Mouse (Mus musculus) hindbrain, embryonic 15.5 days (tissue): ENCODE measurements around the gene Lnx1. TPM values are rescaled to one million over a fixed set of nuclear protein-coding genes. Genes with fewer than 3 reads are reported as not detected.

Source experiments
- ATAC-seq: fragments of 200-750 bp; cut with Nextera tagmentation; 2 replicates; pipeline ENCODE4 v1.8.0; 2017; ENCODE audit warnings: low read depth, moderate number of reproducible peaks, moderate TSS enrichment; ENCODE audit not compliant: low FRiP score
- H3K27ac ChIP-seq: fragments of 300-500 bp; sonication (generic); replicated peaks from 2 replicates; pipeline ENCODE4 v1.5.1; 2015; ENCODE audit warnings: mild to moderate bottlenecking, inconsistent platforms
- H3K27me3 ChIP-seq: fragments of 300-500 bp; sonication (generic); 2 replicates; pipeline ENCODE4 v1.6.1; 2015; ENCODE audit warnings: control low read depth, inconsistent platforms
- H3K36me3 ChIP-seq: fragments of 300-500 bp; sonication (generic); 2 replicates; pipeline ENCODE4 v1.6.1; 2015; ENCODE audit warnings: control low read depth, inconsistent platforms
- H3K4me1 ChIP-seq: fragments of 300-500 bp; sonication (generic); replicated peaks from 2 replicates; pipeline ENCODE4 v1.6.1; 2015; ENCODE audit warnings: control low read depth, inconsistent platforms
- H3K4me2 ChIP-seq: fragments of 300-500 bp; sonication (generic); 2 replicates; pipeline ENCODE4 v1.6.1; 2015; ENCODE audit warnings: moderate library complexity, mild to moderate bottlenecking, inconsistent platforms
- H3K4me3 ChIP-seq: fragments of 300-500 bp; sonication (generic); 2 replicates; pipeline ENCODE4 v1.5.1; 2015; ENCODE audit warnings: mild to moderate bottlenecking, inconsistent platforms
- H3K9ac ChIP-seq: fragments of 300-500 bp; sonication (generic); 2 replicates; pipeline ENCODE4 v1.6.1; 2015; ENCODE audit warnings: inconsistent platforms
- H3K9me3 ChIP-seq: fragments of 300-500 bp; sonication (generic); 2 replicates; pipeline ENCODE4 v1.6.1; 2016; ENCODE audit warnings: control low read depth, inconsistent platforms
- WGBS: fragments of 180-500 bp; shearing (Covaris S2); methylation state at CpG from one replicate; pipeline ENCODE4 v1.1.7; 2015; 5-methylcytosine and 5-hydroxymethylcytosine counted together
- polyA plus RNA-seq: library from polyadenylated mRNA; unstranded; fragments of >200 nt; fragmentation: Nextera tagmentation; extraction: Ambion mirVana; gene quantifications from 2 replicates; pipeline ENCODE4 v1.2.1, GENCODE M21; 2015

Lnx1 gene
- polyA plus RNA-seq, 1 experiment from 2014 or later = 11.7 TPM

GRCm38 (mm10) chr5:74721816-74722215 lies 19.1 kb upstream of the Lnx1 start:
- ATAC-seq = no peak
- no peak overlapping the region for H3K4me2 ChIP-seq
- no peak overlapping the region for H3K4me3 ChIP-seq
- no peak overlapping the region for H3K9ac ChIP-seq
- H3K9me3 ChIP-seq = no peaks in the 10 kb centered on the region
- no peaks in the 10 kb centered on the region for H3K36me3 ChIP-seq
- no peak overlapping the region for H3K27ac ChIP-seq
- WGBS = 60% methylated on average over 3 of the region's 3 CpGs
- H3K4me1 ChIP-seq = peaks cover 8% of the 10 kb centered on the region; the same call in 1 of the 2 replicates
- H3K27me3 ChIP-seq = no peaks in the 10 kb centered on the region

GRCm38 (mm10) chr5:74720661-74721060 lies 17.9 kb upstream of the Lnx1 start:
- ATAC-seq = no peak
- no peaks in the 10 kb centered on the region for H3K27me3 ChIP-seq
- 0 out of 2 replicates have a peak overlapping the region, but pooled peaks have one; percentile 13 for H3K4me2 ChIP-seq
- no peak overlapping the region for H3K27ac ChIP-seq
- H3K9me3 ChIP-seq = no peaks in the 10 kb centered on the region
- no peak overlapping the region for H3K9ac ChIP-seq
- peaks cover 8% of the 10 kb centered on the region; the same call in 1 of the 2 replicates for H3K4me1 ChIP-seq
- no peak overlapping the region for H3K4me3 ChIP-seq
- 58% methylated on average over 9 of the region's 9 CpGs for WGBS
- H3K36me3 ChIP-seq = no peaks in the 10 kb centered on the region

DNA sequence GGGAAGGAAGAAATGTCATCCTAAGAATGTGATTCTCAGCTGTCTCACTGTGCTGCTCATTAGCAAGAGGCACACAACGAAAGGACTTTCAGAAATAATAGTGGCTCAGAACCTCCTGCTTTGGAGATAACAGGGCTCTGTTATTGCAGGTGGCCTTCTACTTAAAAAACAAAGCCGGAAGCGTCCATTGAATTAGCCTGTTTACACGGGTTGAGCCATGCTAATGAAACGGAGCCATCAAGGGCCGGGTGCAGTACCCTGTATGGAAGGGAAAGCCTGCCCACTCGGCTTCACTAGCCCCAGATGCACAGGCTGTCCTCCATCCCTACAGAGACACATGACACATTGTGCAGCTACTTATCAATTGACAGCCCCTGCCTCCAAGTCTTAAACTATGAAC lies 13.5 kb upstream of the Lnx1 start:
- Histone ChIP-seq H3K4me1 (peaks cover 5% of the 10 kb centered on the region; the same call in 1 of the 2 replicates), H3K9me3 (no peaks in the 10 kb centered on the region), H3K27me3 (no peaks in the 10 kb centered on the region), H3K36me3 (no peaks in the 10 kb centered on the region), H3K4me3 (no peak overlapping the region), H3K9ac (no peak overlapping the region), H3K4me2 (no peak overlapping the region), H3K27ac (no peak overlapping the region)
- no peak for ATAC-seq
- WGBS = 22% methylated on average over 7 of the region's 7 CpGs

GRCm38 (mm10) chr5:74712811-74713210 lies 10.1 kb upstream of the Lnx1 start:
- Histone ChIP-seq H3K4me3 (no peak overlapping the region), H3K27me3 (no peaks in the 10 kb centered on the region), H3K9me3 (no peaks in the 10 kb centered on the region), H3K9ac (no peak overlapping the region), H3K36me3 (no peaks in the 10 kb centered on the region), H3K27ac (no peak overlapping the region), H3K4me1 (no peaks in the 10 kb centered on the region), H3K4me2 (no peak overlapping the region)
- 75% methylated on average over 4 of the region's 4 CpGs for WGBS
- ATAC-seq = no peak

GRCm38 (mm10) chr5:74711988-74712387 lies 9.3 kb upstream of the Lnx1 start:
- no peaks in the 10 kb centered on the region for H3K9me3 ChIP-seq
- 97% methylated on average over 2 of the region's 2 CpGs for WGBS
- no peaks in the 10 kb centered on the region for H3K27me3 ChIP-seq
- no peaks in the 10 kb centered on the region for H3K36me3 ChIP-seq
- H3K9ac ChIP-seq = no peak overlapping the region
- no peak for ATAC-seq
- no peak overlapping the region for H3K4me2 ChIP-seq
- H3K27ac ChIP-seq = no peak overlapping the region
- no peak overlapping the region for H3K4me3 ChIP-seq
- no peaks in the 10 kb centered on the region for H3K4me1 ChIP-seq

DNA sequence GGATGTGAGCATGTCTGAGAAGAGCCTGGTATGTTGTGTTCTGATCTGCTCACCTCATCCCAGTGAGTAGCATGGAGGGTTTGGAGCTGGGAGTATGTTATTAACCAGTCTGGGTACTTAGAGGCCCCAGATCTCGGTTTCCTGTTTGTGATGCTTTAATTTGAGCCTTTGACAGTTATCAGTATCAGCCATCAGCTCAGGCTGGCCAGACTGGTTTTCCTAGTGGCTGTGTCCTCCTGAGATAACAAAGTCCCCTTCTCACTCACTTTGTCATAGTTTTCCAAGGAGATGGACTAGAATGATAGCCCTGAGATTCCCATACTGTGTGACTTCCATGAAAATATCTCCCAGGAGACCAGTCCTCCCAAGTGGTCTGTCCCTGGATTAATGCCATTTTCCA lies 8.3 kb upstream of the Lnx1 start:
- H3K27ac ChIP-seq = no peak overlapping the region
- WGBS = 85% methylated on average over 1 of the region's 1 CpGs
- no peak overlapping the region for H3K4me2 ChIP-seq
- no peaks in the 10 kb centered on the region for H3K36me3 ChIP-seq
- H3K27me3 ChIP-seq = no peaks in the 10 kb centered on the region
- H3K4me3 ChIP-seq = no peak overlapping the region
- no peaks in the 10 kb centered on the region for H3K4me1 ChIP-seq
- no peak overlapping the region for H3K9ac ChIP-seq
- no peaks in the 10 kb centered on the region for H3K9me3 ChIP-seq
- ATAC-seq = no peak

GRCm38 (mm10) chr5:74710181-74710580 lies 7.5 kb upstream of the Lnx1 start:
- no peaks in the 10 kb centered on the region for H3K9me3 ChIP-seq
- no peaks in the 10 kb centered on the region for H3K36me3 ChIP-seq
- no peak overlapping the region for H3K4me3 ChIP-seq
- no peak overlapping the region for H3K9ac ChIP-seq
- peaks cover 2% of the 10 kb centered on the region; the same call in 1 of the 2 replicates for H3K4me1 ChIP-seq
- H3K27ac ChIP-seq = no peak overlapping the region
- H3K4me2 ChIP-seq = no peak overlapping the region
- H3K27me3 ChIP-seq = no peaks in the 10 kb centered on the region
- 93% methylated on average over 4 of the region's 4 CpGs for WGBS
- ATAC-seq = no peak

DNA sequence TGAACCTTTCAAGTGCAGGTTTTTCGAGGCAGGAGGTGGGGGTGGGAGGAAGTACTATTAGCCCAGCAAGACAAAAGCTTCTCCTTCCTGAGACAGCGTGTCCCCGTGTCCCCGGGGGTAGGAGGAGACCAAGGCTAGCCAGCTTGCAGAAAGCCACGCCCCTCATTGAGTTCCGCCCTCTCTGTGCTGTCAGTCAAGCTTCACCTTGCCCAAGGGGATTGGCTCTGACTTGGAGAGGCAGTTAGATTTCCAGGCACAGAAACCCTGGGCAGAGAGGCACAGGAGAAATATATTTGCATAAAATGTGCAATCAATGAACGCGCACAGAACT lies 1.7 kb upstream of the Lnx1 start:
- Histone ChIP-seq H3K9me3 (no peaks in the 10 kb centered on the region), H3K27ac (no peak overlapping the region), H3K4me2 (peak overlapping the region; percentile 64), H3K9ac (0 out of 2 replicates have a peak overlapping the region, but pooled peaks have one; percentile 10), H3K36me3 (no peaks in the 10 kb centered on the region), H3K4me3 (peak overlapping the region; percentile 40), H3K27me3 (no peaks in the 10 kb centered on the region), H3K4me1 (peaks cover 11% of the 10 kb centered on the region)
- 0% methylated on average over 8 of the region's 8 CpGs for WGBS
- ATAC-seq = peak; percentile 94

DNA sequence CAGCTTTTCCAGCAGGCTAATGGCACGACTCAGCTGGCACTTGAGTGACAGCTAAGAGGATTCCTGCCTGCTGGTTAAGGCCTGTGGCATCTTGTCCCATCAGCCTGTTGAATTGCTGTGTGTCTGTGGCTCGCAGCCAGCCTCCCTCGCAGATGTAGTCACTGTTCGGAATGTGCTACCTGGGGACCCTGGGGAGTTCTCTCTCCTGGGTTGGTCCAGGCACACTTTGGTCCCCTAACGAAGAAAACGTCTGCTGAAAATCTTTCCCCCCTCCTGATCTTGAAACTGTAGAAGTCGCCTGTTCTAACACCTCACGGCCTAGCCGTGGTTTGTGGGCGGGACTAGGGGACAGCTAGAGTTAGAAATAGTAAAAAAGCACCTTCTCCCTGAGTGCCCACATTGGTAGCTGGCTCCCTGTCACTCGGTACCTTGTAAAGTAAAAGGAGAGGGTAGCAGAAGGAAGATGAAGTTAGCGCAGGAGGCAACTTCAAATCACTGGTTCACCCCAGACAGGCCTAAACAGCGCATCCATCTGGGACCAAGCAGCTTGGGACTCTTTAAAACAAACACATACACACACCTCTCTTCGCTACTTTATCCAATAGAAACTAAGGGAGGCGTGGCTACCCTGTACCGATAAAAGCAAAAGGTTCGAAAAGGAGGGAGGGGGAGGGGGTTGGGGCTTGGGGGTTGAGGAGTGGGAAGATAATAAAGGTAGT lies 1.2 kb upstream of the Lnx1 start:
- Histone ChIP-seq H3K27me3 (no peaks in the 10 kb centered on the region), H3K4me1 (peaks cover 11% of the 10 kb centered on the region), H3K4me3 (peak overlapping the region; percentile 40), H3K9ac (0 out of 2 replicates have a peak overlapping the region, but pooled peaks have one; percentile 10), H3K4me2 (peak overlapping the region; percentile 64), H3K27ac (no peak overlapping the region), H3K36me3 (no peaks in the 10 kb centered on the region), H3K9me3 (no peaks in the 10 kb centered on the region)
- ATAC-seq = peak; percentile 86
- 15% methylated on average over 17 of the region's 17 CpGs for WGBS

- H3K4me1 ChIP-seq = peaks cover 11% of the 10 kb centered on the region
- no peak overlapping the region for H3K4me3 ChIP-seq
- 92% methylated on average over 2 of the region's 2 CpGs for WGBS
- no peaks in the 10 kb centered on the region for H3K27me3 ChIP-seq
- H3K4me2 ChIP-seq = no peak overlapping the region
- no peaks in the 10 kb centered on the region for H3K9me3 ChIP-seq
- H3K27ac ChIP-seq = no peak overlapping the region
- no peak overlapping the region for H3K9ac ChIP-seq
- no peak for ATAC-seq
- no peaks in the 10 kb centered on the region for H3K36me3 ChIP-seq
Measured at GRCm38 (mm10) chr5:74700918-74701317, 1.8 kb downstream of the Lnx1 start.

DNA sequence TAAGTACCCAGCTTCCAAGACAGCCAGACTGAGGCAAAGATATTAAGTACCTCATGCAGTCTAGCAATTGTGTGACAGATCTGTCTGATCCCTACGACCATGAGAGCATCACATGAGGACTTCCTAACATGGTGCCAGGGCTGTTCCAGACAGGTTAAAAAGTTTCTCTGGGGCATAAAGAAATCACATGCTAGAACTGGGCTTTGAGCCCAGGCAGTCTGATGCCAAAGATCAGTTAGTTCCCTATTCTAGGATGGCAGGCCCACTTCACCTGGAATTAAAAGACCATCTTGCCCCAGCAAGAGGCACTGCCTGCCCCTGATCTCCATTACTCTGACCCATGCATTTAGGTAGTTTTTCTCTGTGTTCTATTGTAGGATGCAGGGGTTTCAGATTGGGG lies 3.0 kb downstream of the Lnx1 start:
- H3K9me3 ChIP-seq = no peaks in the 10 kb centered on the region
- H3K4me3 ChIP-seq = no peak overlapping the region
- no peaks in the 10 kb centered on the region for H3K27me3 ChIP-seq
- WGBS = 95% methylated on average over 1 of the region's 1 CpGs
- H3K9ac ChIP-seq = no peak overlapping the region
- no peak overlapping the region for H3K27ac ChIP-seq
- peaks cover 4% of the 10 kb centered on the region for H3K4me1 ChIP-seq
- no peak for ATAC-seq
- H3K4me2 ChIP-seq = no peak overlapping the region
- H3K36me3 ChIP-seq = no peaks in the 10 kb centered on the region

GRCm38 (mm10) chr5:74697534-74697933 lies 5.2 kb downstream of the Lnx1 start:
- ATAC-seq = peak; percentile 45; the same call in 1 of the 2 replicates
- H3K27me3 ChIP-seq = no peaks in the 10 kb centered on the region
- no peak overlapping the region for H3K4me2 ChIP-seq
- WGBS = 74% methylated on average over 9 of the region's 9 CpGs
- H3K27ac ChIP-seq = no peak overlapping the region
- no peak overlapping the region for H3K4me3 ChIP-seq
- H3K9me3 ChIP-seq = no peaks in the 10 kb centered on the region
- no peaks in the 10 kb centered on the region for H3K4me1 ChIP-seq
- H3K9ac ChIP-seq = no peak overlapping the region
- H3K36me3 ChIP-seq = no peaks in the 10 kb centered on the region

GRCm38 (mm10) chr5:74694390-74694801 lies 8.3 kb downstream of the Lnx1 start:
- H3K9me3 ChIP-seq = no peaks in the 10 kb centered on the region
- WGBS = 68% methylated on average over 7 of the region's 7 CpGs
- no peak overlapping the region for H3K4me2 ChIP-seq
- no peak for ATAC-seq
- H3K27me3 ChIP-seq = no peaks in the 10 kb centered on the region
- H3K27ac ChIP-seq = no peak overlapping the region
- H3K9ac ChIP-seq = no peak overlapping the region
- H3K36me3 ChIP-seq = no peaks in the 10 kb centered on the region
- no peak overlapping the region for H3K4me3 ChIP-seq
- no peaks in the 10 kb centered on the region for H3K4me1 ChIP-seq
